Mouse (Mus musculus): Measurements from ENCODE around the gene Rnf169. TPM values are rescaled to one million over a fixed set of nuclear protein-coding genes. Genes with fewer than 3 reads are reported as not detected.

Gene Rnf169
- polyA plus RNA-seq (2015; fragmentation: Nextera tagmentation; extraction: Ambion mirVana), result 5.0 and 5.5 TPM in 2 replicates

- Histone ChIP-seq H3K36me3 (no peaks in the 10 kb centered on the region), H3K4me3 (replicated peaks) (peak within 1 kb of the TSS; percentile 96), H3K27ac (peak within 1 kb of the TSS; percentile 98), H3K9ac (replicated peaks) (peak within 1 kb of the TSS; percentile 95), H3K9me3 (0 out of 2 replicates have a peak, but pooled peaks cover 2% of the 10 kb centered on the region), H3K4me2 (replicated peaks) (peak within 1 kb of the TSS; percentile 79), H3K27me3 (no peaks in the 10 kb centered on the region), H3K4me1 (replicated peaks) (peaks cover 27% of the 10 kb centered on the region)
- ATAC-seq, result peak; percentile 90
- under 1% methylated on average over 53 of the region's 55 CpGs for WGBS
Measured at GRCm38 (mm10) chr7:99980132-99980591, at the start of gene Rnf169. Rnf169 (minus strand) TSS chr7:99980448.

GRCm38 (mm10) chr7:100029307-100029706 lies 49.1 kb upstream of the Rnf169 start:
- no peak overlapping the region for H3K4me3 ChIP-seq (replicated peaks)
- no peak overlapping the region for H3K27ac ChIP-seq
- H3K9me3 ChIP-seq, result no peaks in the 10 kb centered on the region
- no peak overlapping the region for H3K4me2 ChIP-seq (replicated peaks)
- H3K27me3 ChIP-seq, result no peaks in the 10 kb centered on the region
- H3K4me1 ChIP-seq (replicated peaks), result no peaks in the 10 kb centered on the region
- ATAC-seq, result no peak
- 40% methylated on average over 3 of the region's 3 CpGs for WGBS
- H3K9ac ChIP-seq (replicated peaks), result no peak overlapping the region
- H3K36me3 ChIP-seq, result no peaks in the 10 kb centered on the region

GRCm38 (mm10) chr7:100027353-100027752 lies 47.1 kb upstream of the Rnf169 start:
- Histone ChIP-seq H3K4me3 (replicated peaks) (no peak overlapping the region), H3K4me2 (replicated peaks) (no peak overlapping the region), H3K4me1 (replicated peaks) (no peaks in the 10 kb centered on the region), H3K9me3 (no peaks in the 10 kb centered on the region), H3K36me3 (no peaks in the 10 kb centered on the region), H3K27ac (no peak overlapping the region), H3K9ac (replicated peaks) (no peak overlapping the region), H3K27me3 (no peaks in the 10 kb centered on the region)
- ATAC-seq, result no peak
- 75% methylated on average over 5 of the region's 5 CpGs for WGBS

- no peak overlapping the region for H3K27ac ChIP-seq
- no peak overlapping the region for H3K9ac ChIP-seq (replicated peaks)
- H3K36me3 ChIP-seq, result no peaks in the 10 kb centered on the region
- H3K27me3 ChIP-seq, result no peaks in the 10 kb centered on the region
- no peak for ATAC-seq
- H3K9me3 ChIP-seq, result no peaks in the 10 kb centered on the region
- H3K4me3 ChIP-seq (replicated peaks), result no peak overlapping the region
- 90% methylated on average over 8 of the region's 8 CpGs for WGBS
- H3K4me1 ChIP-seq (replicated peaks), result no peaks in the 10 kb centered on the region
- no peak overlapping the region for H3K4me2 ChIP-seq (replicated peaks)
Measured at GRCm38 (mm10) chr7:100017056-100017455, 36.8 kb upstream of the Rnf169 start.

- H3K4me2 ChIP-seq (replicated peaks), result no peak overlapping the region
- no peak overlapping the region for H3K9ac ChIP-seq (replicated peaks)
- no peak overlapping the region for H3K27ac ChIP-seq
- no peak overlapping the region for H3K4me3 ChIP-seq (replicated peaks)
- no peaks in the 10 kb centered on the region for H3K4me1 ChIP-seq (replicated peaks)
- 69% methylated on average over 8 of the region's 8 CpGs for WGBS
- no peaks in the 10 kb centered on the region for H3K9me3 ChIP-seq
- peaks cover 12% of the 10 kb centered on the region; the same call in 1 of the 2 replicates for H3K27me3 ChIP-seq
- ATAC-seq, result no peak
- H3K36me3 ChIP-seq, result no peaks in the 10 kb centered on the region
Measured at GRCm38 (mm10) chr7:100014123-100014600, 33.9 kb upstream of the Rnf169 start.

- H3K27me3 ChIP-seq, result peaks cover 28% of the 10 kb centered on the region
- ATAC-seq, result no peak
- 47% methylated on average over 6 of the region's 6 CpGs for WGBS
Measured at GRCm38 (mm10) chr7:100012515-100012914, 32.3 kb upstream of the Rnf169 start.

GRCm38 (mm10) chr7:100012085-100012484 lies 31.8 kb upstream of the Rnf169 start:
- Histone ChIP-seq H3K36me3 (no peaks in the 10 kb centered on the region), H3K4me3 (replicated peaks) (no peak overlapping the region), H3K9ac (replicated peaks) (no peak overlapping the region), H3K4me2 (replicated peaks) (no peak overlapping the region), H3K4me1 (replicated peaks) (no peaks in the 10 kb centered on the region), H3K27me3 (peaks cover 33% of the 10 kb centered on the region), H3K9me3 (no peaks in the 10 kb centered on the region), H3K27ac (no peak overlapping the region)
- 63% methylated on average over 8 of the region's 8 CpGs for WGBS
- ATAC-seq, result no peak

More at GRCm38 (mm10) chr7:100012515-100012914, 32.3 kb upstream of the Rnf169 start:
- no peaks in the 10 kb centered on the region for H3K36me3 ChIP-seq
- H3K9me3 ChIP-seq, result no peaks in the 10 kb centered on the region
- H3K27ac ChIP-seq, result no peak overlapping the region
- no peak overlapping the region for H3K4me2 ChIP-seq (replicated peaks)
- H3K9ac ChIP-seq (replicated peaks), result no peak overlapping the region
- H3K4me1 ChIP-seq (replicated peaks), result no peaks in the 10 kb centered on the region
- no peak overlapping the region for H3K4me3 ChIP-seq (replicated peaks)

GRCm38 (mm10) chr7:100010711-100011110 lies 30.5 kb upstream of the Rnf169 start:
- H3K4me2 ChIP-seq (replicated peaks), result no peak overlapping the region
- no peak overlapping the region for H3K27ac ChIP-seq
- H3K9ac ChIP-seq (replicated peaks), result no peak overlapping the region
- WGBS, result 74% methylated on average over 5 of the region's 5 CpGs
- H3K36me3 ChIP-seq, result no peaks in the 10 kb centered on the region
- H3K4me3 ChIP-seq (replicated peaks), result no peak overlapping the region
- peaks cover 4% of the 10 kb centered on the region for H3K4me1 ChIP-seq (replicated peaks)
- H3K9me3 ChIP-seq, result no peaks in the 10 kb centered on the region
- peaks cover 46% of the 10 kb centered on the region for H3K27me3 ChIP-seq
- no peak for ATAC-seq

GRCm38 (mm10) chr7:100009640-100010039 lies 29.4 kb upstream of the Rnf169 start:
- H3K27ac ChIP-seq, result no peak overlapping the region
- H3K9me3 ChIP-seq, result no peaks in the 10 kb centered on the region
- no peak overlapping the region for H3K9ac ChIP-seq (replicated peaks)
- no peaks in the 10 kb centered on the region for H3K36me3 ChIP-seq
- no peak overlapping the region for H3K4me3 ChIP-seq (replicated peaks)
- H3K27me3 ChIP-seq, result peaks cover 56% of the 10 kb centered on the region
- WGBS, result 13% methylated on average over 11 of the region's 11 CpGs
- no peak overlapping the region for H3K4me2 ChIP-seq (replicated peaks)
- H3K4me1 ChIP-seq (replicated peaks), result peaks cover 11% of the 10 kb centered on the region
- ATAC-seq, result no peak

- WGBS, result 95% methylated on average over 4 of the region's 4 CpGs
Measured at GRCm38 (mm10) chr7:100008765-100009164, 28.5 kb upstream of the Rnf169 start.

GRCm38 (mm10) chr7:100006411-100006810 lies 26.2 kb upstream of the Rnf169 start:
- no peaks in the 10 kb centered on the region for H3K9me3 ChIP-seq
- 6% methylated on average over 11 of the region's 11 CpGs for WGBS
- no peaks in the 10 kb centered on the region for H3K36me3 ChIP-seq
- peak overlapping the region; percentile 44 for H3K4me3 ChIP-seq (replicated peaks)
- peaks cover 65% of the 10 kb centered on the region for H3K27me3 ChIP-seq
- no peak overlapping the region for H3K27ac ChIP-seq
- H3K4me1 ChIP-seq (replicated peaks), result peaks cover 11% of the 10 kb centered on the region
- H3K9ac ChIP-seq (replicated peaks), result no peak overlapping the region
- ATAC-seq, result no peak
- H3K4me2 ChIP-seq (replicated peaks), result peak overlapping the region; percentile 84

More at GRCm38 (mm10) chr7:100008765-100009164, 28.5 kb upstream of the Rnf169 start:
- ATAC-seq, result no peak
- Histone ChIP-seq H3K36me3 (no peaks in the 10 kb centered on the region), H3K4me1 (replicated peaks) (peaks cover 11% of the 10 kb centered on the region), H3K9ac (replicated peaks) (no peak overlapping the region), H3K9me3 (no peaks in the 10 kb centered on the region), H3K4me3 (replicated peaks) (no peak overlapping the region), H3K4me2 (replicated peaks) (no peak overlapping the region), H3K27me3 (peaks cover 65% of the 10 kb centered on the region), H3K27ac (no peak overlapping the region)

- peak; percentile 88 for ATAC-seq
- peak within 1 kb of the TSS; percentile 44 for H3K4me3 ChIP-seq (replicated peaks)
- WGBS, result 0% methylated on average over 35 of the region's 44 CpGs
- peak within 1 kb of the TSS; percentile 61 for H3K9ac ChIP-seq (replicated peaks)
- peaks cover 11% of the 10 kb centered on the region for H3K4me1 ChIP-seq (replicated peaks)
- H3K27me3 ChIP-seq, result peaks cover 63% of the 10 kb centered on the region
- no peaks in the 10 kb centered on the region for H3K36me3 ChIP-seq
- no peaks in the 10 kb centered on the region for H3K9me3 ChIP-seq
- peak within 1 kb of the TSS; percentile 84 for H3K4me2 ChIP-seq (replicated peaks)
- H3K27ac ChIP-seq, result no peak within 1 kb of the TSS
Measured at GRCm38 (mm10) chr7:100005790-100006189, 25.5 kb upstream of the Rnf169 start, which contains the start of gene Chrdl2. Chrdl2 (plus strand) TSS chr7:100006172.

- ATAC-seq, result no peak
- no peak overlapping the region for H3K4me3 ChIP-seq (replicated peaks)
- H3K9me3 ChIP-seq, result no peaks in the 10 kb centered on the region
- H3K9ac ChIP-seq (replicated peaks), result no peak overlapping the region
- no peak overlapping the region for H3K4me2 ChIP-seq (replicated peaks)
- 64% methylated on average over 9 of the region's 9 CpGs for WGBS
- H3K36me3 ChIP-seq, result no peaks in the 10 kb centered on the region
- no peak overlapping the region for H3K27ac ChIP-seq
- peaks cover 11% of the 10 kb centered on the region for H3K4me1 ChIP-seq (replicated peaks)
- H3K27me3 ChIP-seq, result peaks cover 49% of the 10 kb centered on the region
Measured at GRCm38 (mm10) chr7:100003781-100004180, 23.5 kb upstream of the Rnf169 start.
